Mouse (Mus musculus) right cerebral cortex, postnatal 25 days (tissue): ENCODE measurements at regions not wholly inside any gene's neighbourhood (a gene's known extent, or its start where the extent isn't known, plus 50 kb on each side); places are given as distances from the start of the nearest gene placed in this dataset.
A peak's percentile ranks its signal among the peaks of the same experiment; 100 is the strongest.

Experiments used
- DNase-seq: peaks from one replicate; pipeline ENCODE4 v3.0.0; 2022

DNA sequence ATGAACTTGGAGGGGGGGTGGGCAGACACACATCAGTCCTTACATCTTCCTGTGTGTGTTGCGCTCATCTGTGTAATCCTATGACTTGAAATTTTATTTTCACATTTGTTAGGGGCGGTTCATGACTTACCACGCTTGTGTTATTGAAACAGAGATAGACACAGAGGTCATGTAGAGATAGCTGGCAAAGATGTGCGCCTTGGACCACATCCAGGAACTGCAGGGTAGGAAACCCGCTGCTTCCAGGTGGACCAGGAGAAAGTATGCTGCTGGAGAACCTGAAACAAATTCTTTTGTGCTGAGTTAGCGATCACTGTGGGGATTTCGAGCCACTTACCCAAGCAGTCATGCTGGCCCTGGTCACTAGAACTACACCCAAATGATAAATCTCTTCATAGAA lies 89.1 kb downstream of the Kcnj2 start:
- no peak for DNase-seq

DNA sequence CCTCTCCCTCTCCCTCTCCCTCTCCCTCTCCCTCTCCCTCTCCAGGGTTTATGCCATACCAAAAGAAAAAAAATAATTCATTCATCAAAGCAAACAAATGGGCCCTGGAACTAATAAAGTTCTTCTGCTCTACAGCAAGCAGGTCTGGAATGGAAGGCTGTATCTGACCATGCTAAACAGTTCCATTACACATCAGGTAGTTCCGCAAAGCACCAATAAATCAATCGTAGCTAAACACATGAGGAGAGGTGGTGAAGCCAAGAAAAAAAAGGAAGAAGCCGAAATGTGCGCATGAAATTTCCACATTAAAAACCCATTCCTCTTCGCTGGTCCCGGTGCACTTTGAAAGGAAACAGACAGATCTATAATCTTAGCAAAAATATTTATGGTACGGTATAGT lies 89.8 kb downstream of the Kcnj2 start:
- DNase-seq = no peak

DNA sequence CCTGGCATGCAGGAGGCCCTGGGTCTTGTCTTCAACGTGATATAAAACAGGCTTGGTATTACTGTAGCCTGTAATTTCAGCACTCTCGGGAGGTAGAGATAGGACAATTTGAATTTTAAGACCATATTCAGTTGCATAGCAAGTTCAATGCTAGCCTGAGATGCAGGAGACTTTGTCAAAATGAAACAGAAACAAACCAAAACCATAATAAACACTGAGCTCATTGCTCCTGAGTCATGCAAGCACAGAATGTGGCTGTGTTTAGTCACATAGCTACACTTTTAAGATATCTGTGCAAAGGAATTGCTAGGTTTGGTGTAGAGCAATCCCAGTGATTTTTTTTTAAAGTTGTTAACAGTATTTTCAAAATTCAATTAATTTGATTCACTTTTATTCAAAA lies 93.3 kb downstream of the Kcnj2 start:
- no peak for DNase-seq

DNA sequence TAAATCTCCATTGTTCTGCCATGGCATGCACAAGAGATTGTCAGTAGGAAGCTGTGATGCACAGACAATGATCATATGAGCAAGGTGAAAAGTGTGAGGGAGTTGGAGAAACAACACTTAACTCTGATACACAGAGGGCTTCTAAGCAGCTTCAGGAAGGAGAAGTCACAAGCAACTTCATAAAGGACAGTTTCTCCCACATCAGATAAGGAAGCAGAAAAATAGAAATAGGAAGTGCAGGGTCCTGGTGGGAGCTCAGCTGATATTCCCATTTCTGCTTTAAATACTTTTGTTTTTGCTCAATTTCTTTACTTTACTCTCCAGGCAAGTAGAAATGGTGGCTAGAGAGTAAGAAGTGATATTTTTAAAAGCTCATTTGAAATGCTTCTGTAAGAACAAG lies 98.9 kb downstream of the Kcnj2 start:
- DNase-seq = no peak

DNA sequence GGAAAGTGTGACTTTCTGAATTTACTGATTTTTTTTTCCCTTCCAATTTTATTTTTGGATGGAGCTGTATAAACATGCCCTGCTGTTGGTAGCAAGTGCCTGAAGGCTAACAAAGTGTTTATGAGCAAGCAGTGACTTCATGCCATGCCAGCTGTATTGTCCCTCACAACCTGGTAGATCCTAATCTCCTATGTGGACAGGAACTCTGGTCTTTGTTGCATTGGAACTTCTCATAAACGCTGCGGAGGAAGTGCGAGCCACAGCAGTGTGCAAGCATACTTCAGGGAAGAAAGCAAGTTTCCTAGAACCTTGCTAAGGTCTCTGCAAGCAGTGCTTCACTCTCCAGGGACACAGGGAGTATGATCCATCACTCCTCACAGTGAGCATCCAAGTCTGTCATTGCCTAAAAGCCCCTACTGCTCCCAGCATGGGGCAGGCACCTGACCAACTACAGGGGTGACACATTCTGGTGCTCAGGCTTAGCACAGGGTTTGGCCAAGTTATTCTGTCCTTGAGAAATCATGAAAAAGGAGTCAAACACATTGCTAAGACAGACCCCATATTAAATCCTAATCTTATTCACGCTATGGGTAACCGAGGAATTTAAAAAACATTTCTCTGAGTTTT lies 104.3 kb downstream of the Kcnj2 start:
- no peak for DNase-seq

DNA sequence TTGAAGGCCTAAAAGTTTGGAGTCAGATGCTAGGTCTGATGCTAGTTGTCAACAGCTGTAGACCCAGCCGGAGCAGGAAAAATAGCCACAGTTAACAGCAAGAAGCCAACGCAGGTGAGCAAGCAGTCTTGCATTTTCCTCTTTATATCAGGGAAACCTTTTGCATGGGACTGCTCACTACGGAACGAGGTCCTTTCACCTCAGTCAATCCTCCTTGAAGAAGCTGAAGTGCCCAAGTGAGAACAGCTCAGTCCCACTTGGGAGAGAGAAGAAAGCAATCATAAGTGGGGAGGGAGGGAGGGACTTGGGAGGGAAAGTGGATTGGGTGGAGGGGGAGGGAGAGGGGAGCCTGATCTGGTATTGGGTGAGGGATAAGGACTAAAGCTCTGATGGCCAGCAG lies 107.6 kb downstream of the Kcnj2 start:
- no peak for DNase-seq

DNA sequence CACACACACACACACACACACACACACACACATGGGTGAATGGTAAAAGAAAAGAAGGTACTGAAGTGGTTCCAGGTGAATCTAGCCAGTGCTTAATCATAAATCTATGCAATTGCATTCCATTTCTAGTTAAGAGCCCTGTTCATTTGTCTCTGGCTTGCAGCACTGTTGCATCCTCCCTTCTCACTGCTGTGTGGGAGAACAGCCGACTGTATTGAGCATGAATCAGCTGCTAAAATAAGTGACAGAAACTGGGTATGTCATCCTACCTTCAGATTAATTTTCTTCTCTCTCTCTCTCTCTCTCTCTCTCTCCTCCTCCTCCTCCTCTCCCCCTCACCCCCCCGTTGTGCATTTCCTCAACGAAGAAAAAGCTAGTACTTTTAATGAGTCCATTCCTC lies 109.6 kb downstream of the Kcnj2 start:
- DNase-seq = peak; percentile 11

DNA sequence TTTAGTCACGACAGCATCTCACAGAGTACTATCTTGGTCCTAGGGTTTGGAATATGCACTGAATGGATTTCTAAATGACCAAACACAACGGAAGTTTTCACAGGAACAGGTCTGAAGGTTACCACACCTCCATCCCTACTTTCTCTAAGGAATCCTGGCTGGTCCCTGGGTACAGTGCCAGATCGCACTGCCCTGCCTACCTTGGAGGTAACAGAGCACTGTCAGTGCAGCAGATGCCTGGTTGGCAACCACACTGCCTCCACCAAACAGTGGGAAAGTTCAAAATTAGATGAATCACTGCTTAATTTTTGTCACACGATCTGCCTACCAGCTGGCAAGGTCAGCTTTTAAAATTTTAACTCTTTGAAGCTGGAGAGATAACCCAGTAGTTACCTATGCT lies 111.6 kb downstream of the Kcnj2 start:
- DNase-seq = no peak

DNA sequence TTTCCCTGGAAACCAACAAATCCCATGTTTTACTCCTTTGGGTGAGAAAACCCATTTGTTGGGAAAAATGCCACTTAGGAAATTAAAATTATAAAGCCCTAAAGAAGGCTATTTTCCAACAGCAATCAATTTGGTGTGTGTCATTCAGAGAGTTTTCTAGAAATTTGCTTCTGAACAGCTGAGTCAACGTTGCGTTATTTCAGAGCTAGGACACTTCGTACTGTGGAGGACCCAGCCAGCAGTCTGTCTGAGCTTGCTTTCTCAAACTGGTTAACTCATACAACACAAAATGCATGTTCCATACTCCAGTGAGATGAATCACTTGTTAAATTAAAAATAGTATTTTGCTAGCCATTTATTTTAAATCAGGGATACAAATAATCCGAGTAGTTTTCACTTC lies 131.5 kb downstream of the Kcnj2 start:
- no peak for DNase-seq

DNA sequence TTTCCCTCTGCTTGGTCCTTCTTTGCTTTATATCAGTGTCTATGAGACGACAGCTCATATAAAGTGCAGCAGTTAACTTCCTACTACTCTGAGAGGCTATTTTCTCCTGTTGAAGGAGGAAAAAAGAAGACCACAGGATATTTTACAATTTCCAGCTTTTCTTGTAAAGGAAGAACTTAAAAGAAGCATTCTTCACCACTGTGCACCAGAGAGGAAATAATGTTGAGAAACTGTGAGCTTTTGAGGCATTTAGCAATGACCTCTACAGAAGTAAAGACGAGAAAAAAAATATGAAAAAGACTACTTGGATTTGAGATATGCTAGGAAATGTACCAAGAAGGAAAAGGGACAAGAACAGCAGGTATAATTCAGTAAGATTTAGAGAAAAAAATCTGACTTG lies 134.5 kb downstream of the Kcnj2 start:
- DNase-seq = no peak

DNA sequence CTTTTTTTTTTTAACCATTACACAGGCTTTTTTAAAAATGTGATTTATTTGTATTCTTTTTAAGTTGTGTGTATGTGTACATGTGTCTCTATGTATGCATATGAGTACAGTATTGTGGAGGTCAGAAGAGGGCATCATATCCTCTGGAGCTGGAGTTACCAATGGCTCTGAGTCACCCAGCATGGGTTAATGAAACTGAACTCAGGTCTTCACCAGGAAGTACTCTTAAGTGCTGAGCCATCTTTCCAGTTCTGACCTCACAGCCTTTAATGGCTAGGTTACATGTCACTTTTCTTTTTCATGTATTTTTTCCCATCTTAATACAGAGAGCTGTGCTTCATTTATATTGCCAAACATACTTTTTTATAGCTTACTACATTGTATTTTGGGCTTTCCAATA lies 136.8 kb downstream of the Kcnj2 start:
- DNase-seq = no peak

DNA sequence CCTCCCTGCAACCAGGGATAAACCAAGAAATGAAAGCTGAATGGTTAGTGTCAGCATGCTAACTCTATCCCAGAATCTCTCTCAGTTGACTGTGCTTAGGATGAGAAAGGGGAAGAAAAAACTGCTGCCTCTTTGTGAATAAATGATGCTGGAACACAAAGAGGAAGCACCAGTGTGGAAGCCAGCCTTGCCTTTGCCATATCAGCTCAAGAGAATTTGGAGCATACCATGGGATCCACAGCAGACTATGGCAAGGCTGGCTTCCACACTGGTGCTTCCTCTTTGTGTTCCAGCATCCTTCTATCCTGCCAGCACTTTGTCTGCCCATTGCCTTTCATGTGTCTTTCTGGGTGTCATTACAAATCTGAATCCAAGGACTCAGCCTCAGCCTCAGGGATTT lies 144.6 kb downstream of the Kcnj2 start:
- DNase-seq = no peak

DNA sequence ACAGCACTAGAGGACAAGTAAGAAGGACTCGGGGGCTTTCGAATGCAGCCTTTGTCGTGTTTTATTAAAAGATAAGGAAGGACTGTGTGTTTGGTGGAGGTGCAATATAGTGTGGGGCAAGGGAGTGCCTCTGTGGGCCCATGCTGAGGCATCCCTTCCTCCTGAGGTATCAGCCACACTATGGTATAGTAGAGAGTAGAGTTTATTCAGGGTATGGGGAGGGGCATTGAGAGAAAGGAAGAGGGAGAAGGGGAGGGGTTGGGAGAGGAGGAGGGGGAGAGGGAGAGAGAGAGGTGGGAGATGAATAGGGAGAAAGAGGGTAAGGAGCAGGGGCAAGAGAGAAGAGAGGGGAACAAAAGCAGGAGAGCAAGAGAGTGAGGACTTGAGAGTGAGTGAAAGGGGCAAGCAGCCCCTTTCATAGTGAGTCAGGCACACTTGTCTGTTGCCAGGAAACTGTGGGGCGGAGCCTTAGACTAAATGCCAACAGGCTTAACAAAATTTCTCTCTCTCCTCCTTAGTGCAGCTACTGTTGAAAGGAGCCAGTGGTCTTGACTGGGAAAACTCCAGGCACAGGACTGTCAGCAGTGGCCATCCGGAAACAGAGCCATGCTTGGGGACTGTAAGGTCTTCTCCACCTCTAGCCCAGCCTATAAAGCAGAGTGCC lies 146.2 kb downstream of the Kcnj2 start:
- DNase-seq = no peak

DNA sequence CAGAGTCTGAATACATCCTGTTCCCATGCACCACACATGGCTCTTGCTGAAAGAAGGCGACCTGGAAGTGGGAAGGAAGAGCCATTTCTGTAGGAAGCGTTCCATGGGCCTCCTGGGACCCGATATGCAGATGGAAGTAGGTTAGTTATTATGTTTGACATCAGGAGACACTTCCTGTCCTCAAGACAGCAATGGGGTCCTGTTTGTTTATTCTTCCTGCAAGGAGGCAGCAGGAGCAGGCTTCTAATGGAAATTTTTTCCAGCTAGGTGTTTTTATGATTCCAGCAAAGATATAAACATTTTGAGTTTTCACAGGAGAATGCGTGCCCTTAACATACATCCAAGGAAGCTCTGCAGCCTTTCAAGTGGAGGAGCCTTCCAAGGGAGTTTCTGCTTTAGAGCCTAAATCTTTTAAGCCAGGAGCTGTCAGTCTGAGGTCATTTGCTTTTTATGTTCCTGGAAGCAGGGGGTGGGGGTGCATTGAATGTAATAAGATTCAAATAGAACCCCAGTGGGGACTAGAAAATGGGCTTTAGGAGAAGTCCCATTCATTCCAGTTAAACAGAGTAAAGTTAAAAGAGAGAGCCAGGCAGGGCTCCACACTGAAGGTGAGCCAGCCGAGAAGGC lies 146.9 kb downstream of the Kcnj2 start:
- no peak for DNase-seq

DNA sequence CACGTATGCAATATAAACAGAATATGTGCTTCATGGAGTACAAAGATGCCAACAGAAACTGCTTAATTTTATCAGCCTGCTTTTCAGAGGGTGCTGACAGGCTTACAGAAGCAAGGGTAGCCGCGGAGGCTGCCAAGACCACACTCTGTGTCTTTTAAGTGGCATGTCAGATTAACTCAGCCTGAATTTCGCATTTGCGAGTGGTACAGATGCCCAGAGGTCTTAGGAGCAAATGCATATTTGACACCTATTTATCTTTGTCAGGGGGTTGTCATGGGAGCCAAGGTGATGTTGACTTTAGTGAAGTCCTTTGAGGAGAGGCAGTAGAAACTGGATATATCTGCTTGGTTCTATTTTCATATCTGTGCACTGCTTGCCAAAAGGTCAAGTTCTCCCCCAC lies 149.0 kb downstream of the Kcnj2 start:
- no peak for DNase-seq

DNA sequence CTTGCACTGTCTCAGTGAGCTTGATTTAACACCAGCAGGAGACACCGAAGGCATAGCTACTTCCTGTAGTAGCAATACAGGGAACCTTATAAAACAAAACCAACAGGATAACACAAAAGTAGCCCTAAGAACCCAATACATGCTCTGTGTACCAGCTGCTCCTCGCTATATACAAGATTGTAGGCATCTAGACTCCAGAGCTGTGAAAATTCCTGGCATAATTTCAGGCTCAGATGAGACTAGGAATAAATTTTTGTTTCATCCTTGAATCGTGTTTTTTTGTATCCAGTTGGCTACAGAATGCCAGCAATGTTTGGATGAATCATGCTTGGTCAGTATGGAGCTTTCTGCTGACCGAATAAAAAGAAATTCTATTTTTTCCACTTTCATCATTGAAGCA lies 157.9 kb downstream of the Kcnj2 start:
- DNase-seq = no peak

DNA sequence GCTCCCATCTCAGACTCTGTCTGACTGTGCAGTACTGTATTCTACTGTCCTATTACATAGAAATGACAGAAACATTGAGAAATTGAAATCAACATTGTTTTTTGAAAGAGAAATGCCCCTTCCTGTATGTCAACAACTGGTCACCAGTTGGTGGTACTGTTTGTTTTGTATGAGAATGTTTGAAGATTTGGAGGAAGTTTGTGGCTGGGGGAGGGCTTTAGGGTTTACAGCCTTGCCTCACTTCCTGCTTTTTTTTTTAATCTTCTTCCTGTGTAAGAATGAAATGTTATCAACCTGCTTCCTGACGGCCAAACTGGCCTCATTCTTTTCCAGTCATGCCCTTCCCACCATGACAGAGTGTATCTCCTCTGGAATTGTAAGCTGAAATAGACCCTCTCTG lies 161.3 kb downstream of the Kcnj2 start:
- no peak for DNase-seq

DNA sequence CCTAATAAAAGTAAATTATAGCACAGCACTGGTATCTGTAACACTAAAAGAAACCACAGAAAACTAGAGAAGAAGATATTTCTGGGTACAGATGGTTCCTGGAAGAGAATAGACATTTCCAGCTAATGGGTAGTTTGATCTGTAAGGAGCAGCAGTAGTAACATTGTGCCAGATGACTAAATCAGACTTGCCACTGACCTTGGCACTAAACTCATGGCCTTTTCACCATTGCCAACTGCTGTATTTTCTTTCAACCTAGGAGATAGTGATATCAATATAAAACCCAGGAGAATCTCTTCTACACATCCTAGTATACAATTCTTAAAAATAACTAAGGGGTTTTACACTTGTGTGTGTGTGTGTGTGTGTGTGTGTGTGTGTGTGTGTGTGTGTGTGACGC lies 170.8 kb downstream of the Kcnj2 start:
- DNase-seq = no peak

DNA sequence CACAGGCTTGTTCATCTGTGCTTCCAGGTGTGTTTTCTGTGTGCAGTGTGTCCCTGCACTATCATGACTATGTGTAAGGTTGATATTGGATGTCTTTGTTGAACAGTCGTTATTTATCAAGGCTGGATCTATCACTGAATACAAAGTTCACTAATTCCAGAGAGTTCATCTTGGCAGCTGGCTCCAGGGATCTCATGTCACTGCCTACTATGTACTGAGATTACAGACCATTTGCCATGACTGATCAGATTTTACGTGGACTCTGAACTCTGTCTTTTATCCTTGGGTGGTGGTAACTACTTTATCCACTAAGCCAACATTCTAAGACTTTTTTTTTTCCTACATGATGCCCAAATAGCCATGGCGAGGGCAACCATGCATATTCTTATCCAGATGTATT lies 173.8 kb downstream of the Kcnj2 start:
- no peak for DNase-seq

DNA sequence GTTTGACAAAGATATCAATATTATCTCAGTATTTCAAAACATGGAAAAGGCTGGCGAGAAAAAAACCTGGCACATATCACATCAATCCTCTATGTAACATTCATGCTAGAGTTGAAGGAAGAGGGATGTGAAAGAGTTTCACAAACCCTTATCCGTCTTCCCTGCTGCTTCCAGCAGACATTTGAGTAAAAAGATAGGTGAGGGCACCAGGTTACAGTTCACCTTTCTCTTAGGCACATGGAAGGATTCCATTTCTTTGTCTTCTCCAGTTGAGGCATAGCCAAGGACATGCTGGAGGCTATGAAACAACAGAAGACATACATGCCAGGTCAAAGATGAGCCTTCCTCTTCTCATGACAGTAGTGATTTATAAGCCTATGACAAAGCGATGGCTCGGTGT lies 186.3 kb downstream of the Kcnj2 start:
- no peak for DNase-seq

DNA sequence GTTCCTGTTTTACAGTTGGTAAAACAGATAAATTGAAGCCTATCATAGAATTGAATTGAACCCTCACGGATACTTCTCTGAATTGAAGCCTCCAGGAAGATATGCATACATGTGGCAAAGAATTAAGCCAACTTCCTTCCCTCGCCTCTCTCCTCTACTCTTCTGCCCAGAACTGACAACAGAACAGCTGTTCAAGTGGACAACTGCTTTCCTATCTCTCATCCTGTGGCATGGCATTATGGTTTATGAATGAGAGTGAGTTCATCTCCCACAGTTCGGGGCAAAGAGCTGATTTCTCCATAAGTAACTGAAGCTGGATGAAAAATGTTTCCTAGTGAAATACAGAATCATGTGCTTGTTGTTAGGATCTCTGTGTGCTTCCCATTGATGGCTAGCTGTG lies 190.6 kb downstream of the Kcnj2 start:
- no peak for DNase-seq

DNA sequence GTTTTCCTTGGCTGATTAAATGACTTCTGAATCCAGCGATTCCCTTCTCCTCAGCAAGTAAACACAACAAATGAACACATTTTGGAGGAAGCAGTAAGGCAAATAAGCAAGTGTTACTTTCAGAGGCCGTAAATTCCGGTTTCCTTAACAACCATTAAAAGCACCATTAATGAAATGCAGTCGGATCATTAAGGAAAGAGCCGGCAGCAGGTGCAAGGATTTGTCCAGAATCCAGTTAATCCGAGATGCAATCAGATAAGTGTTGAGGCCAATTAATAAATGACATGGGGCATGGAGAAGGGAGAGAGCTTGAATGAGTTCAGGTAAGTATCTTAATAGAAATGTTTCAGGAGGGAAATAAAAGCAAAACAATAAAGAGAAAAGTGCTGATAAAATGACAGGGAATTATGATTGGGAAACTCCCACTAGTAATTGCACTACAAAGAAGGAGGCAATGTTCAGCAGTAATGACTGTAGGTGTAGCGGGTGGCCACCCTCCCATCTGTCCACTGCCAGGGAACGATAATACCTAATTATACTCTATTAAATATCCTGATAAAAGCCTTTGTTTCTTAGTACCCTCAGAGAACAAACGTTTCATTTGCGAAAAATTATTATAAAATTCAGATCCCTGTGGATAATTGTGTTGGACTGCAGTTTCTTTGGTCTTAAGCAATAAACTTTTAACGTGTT lies 194.9 kb downstream of the Kcnj2 start:
- DNase-seq = no peak

DNA sequence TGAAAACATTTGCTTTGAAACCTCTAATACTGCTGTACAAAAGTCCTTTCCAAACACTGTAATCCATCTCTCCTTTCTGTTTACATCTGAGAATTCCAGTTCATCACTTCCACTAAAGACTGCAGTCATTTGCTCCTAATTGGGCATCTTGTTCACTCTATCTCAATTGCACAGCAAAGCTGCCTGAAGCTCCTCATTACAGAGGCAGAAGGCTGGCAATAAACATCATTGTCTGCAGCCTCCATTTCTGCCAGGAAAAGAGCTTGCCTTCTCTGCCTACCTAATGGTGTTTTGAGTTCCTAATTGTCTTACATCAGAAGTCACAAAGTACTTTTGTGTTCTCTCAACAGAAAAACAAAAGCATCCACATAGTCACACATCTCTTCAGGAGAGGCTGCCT lies 207.7 kb downstream of the Kcnj2 start:
- DNase-seq = no peak

DNA sequence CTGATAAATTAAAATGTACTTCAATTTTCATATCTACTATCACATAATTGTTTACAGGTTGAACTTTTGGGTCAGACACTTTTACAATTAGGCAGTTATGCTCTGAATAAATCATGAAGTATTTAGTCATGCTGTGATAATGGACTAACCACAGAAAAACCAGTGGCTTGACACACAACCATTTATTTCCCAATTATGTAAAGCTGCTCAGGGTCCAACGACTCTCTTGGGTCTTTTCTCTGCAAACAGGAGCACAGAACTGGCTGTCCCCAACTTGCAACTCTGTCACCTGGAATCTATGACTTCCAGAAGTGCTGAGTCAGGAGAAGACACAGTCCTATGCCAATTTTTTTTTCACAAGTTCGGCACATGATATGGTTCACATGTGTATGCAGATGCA lies 214.8 kb downstream of the Kcnj2 start:
- DNase-seq = no peak
